Mouse (Mus musculus) liver, embryonic 16.5 days (tissue): ENCODE data around the gene Usp22. TPM values are rescaled to one million over a fixed set of nuclear protein-coding genes. Genes with fewer than 3 reads are reported as not detected.
A peak's percentile ranks its signal among the peaks of the same experiment; 100 is the strongest.
"Not testable (repeated sequence)": the region's sequence is repeated elsewhere in the genome, so short reads cannot be mapped to it uniquely, and the experiment has no call there.

Experiments
- ATAC-seq: fragments of 200-750 bp; cut with Nextera tagmentation; 2 replicates; pipeline ENCODE4 v1.8.0; 2017; ENCODE audit warnings: low read depth, mild to moderate bottlenecking, moderate number of reproducible peaks, moderate library complexity
- H3K27ac ChIP-seq: fragments of 300-500 bp; sonication (generic); 2 replicates; pipeline ENCODE4 v1.5.1; 2014; ENCODE audit warnings: mild to moderate bottlenecking, low read length
- H3K27me3 ChIP-seq: fragments of 300-500 bp; sonication (generic); 2 replicates; pipeline ENCODE4 v1.6.1; 2014; ENCODE audit warnings: low read depth, low read length, mixed read lengths; ENCODE audit not compliant: control insufficient read depth, insufficient read depth
- H3K36me3 ChIP-seq: fragments of 300-500 bp; sonication (generic); 2 replicates; pipeline ENCODE4 v1.6.1; 2014; ENCODE audit warnings: mild to moderate bottlenecking; ENCODE audit not compliant: control insufficient read depth, insufficient read depth
- H3K4me1 ChIP-seq: fragments of 300-500 bp; sonication (generic); 2 replicates; pipeline ENCODE4 v1.6.1; 2014; ENCODE audit warnings: low read depth, low read length, mixed read lengths; ENCODE audit not compliant: control insufficient read depth
- H3K4me2 ChIP-seq: fragments of 300-500 bp; sonication (generic); 2 replicates; pipeline ENCODE4 v1.6.1; 2014; ENCODE audit warnings: low read depth, low read length, mixed read lengths
- H3K4me3 ChIP-seq: fragments of 300-500 bp; sonication (generic); 2 replicates; pipeline ENCODE4 v1.5.1; 2014; ENCODE audit warnings: low read depth, mild to moderate bottlenecking, low read length
- H3K9ac ChIP-seq: fragments of 300-500 bp; sonication (generic); 2 replicates; pipeline ENCODE4 v1.6.1; 2014; ENCODE audit warnings: low read depth, low read length
- H3K9me3 ChIP-seq: fragments of 300-500 bp; sonication (generic); replicated peaks from 2 replicates; pipeline ENCODE4 v1.6.1; 2016; ENCODE audit warnings: low read length; ENCODE audit not compliant: control insufficient read depth
- WGBS: fragments of 180-500 bp; shearing (Covaris S2); extraction: QIAGEN DNeasy Blood & Tissue Kit; methylation state at CpG from one replicate; pipeline ENCODE4 v1.1.7; 2014; ENCODE audit not compliant: insufficient replicate concordance; 5-methylcytosine and 5-hydroxymethylcytosine counted together
- polyA plus RNA-seq: library from polyadenylated mRNA; unstranded; fragments of >200 nt; fragmentation: Nextera tagmentation; extraction: Ambion mirVana; gene quantifications from 2 replicates; pipeline ENCODE4 v1.2.1, GENCODE M21; 2015

Gene Usp22
- polyA plus RNA-seq, 1 experiment from 2014 or later, result 19.5 TPM

DNA sequence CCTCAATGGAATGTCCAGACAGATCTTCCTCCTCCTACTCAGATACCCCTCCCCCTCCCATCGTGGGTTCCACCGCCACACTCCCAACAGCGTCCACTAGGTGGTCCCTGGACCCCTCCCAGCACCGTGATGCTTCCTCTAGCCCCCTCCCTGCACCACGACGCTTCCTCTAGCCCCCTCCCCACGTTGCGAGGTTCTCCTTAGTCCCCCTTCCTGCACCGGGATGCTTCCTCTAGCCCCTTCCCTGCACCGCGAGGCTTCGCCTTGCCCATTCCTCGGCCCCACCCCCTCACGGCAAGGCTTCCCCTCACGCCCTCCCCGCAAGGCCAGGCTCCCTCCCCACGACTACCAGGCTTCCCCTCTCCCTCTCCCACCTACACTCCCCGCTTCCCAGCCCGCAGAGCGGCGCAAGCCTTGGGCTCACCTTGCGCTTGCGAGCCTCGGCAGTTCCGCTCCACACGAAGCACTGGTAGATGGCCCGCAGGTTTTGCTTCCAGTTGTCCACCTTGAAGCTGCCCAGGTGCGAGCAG, 499 bp downstream of the Usp22 start:
- Histone ChIP-seq H3K9me3 (no peaks in the 10 kb centered on the region), H3K36me3 (no peaks in the 10 kb centered on the region), H3K27me3 (no peaks in the 10 kb centered on the region), H3K4me1 (peaks cover 19% of the 10 kb centered on the region), H3K9ac (peak overlapping the region; percentile 96), H3K27ac (peak overlapping the region; percentile 85), H3K4me2 (peak overlapping the region; percentile 99), H3K4me3 (peak overlapping the region; percentile 83)
- WGBS, result 1% methylated on average over 28 of the region's 28 CpGs
- ATAC-seq, result no peak

GRCm38 (mm10) chr11:61173477-61173876, 1.4 kb downstream of the Usp22 start:
- WGBS, result 46% methylated on average over 15 of the region's 15 CpGs
- H3K36me3 ChIP-seq, H3K9me3 ChIP-seq, H3K4me3 ChIP-seq, H3K27me3 ChIP-seq, H3K27ac ChIP-seq, H3K9ac ChIP-seq, ATAC-seq: not testable (repeated sequence)
- H3K4me2 ChIP-seq, result peak overlapping the region; percentile 99; the same call in 1 of the 2 replicates
- H3K4me1 ChIP-seq, result peaks cover 19% of the 10 kb centered on the region

- Histone ChIP-seq H3K27ac (no peak overlapping the region), H3K9ac (no peak overlapping the region), H3K4me3 (no peak overlapping the region), H3K9me3 (no peaks in the 10 kb centered on the region), H3K27me3 (no peaks in the 10 kb centered on the region), H3K4me2 (no peak overlapping the region), H3K4me1 (peaks cover 13% of the 10 kb centered on the region), H3K36me3 (no peaks in the 10 kb centered on the region; the same call in 1 of the 2 replicates)
- 73% methylated on average over 5 of the region's 5 CpGs for WGBS
- ATAC-seq, result no peak
These were observed 4.7 kb downstream of the Usp22 start for GRCm38 (mm10) chr11:61170184-61170583.

DNA sequence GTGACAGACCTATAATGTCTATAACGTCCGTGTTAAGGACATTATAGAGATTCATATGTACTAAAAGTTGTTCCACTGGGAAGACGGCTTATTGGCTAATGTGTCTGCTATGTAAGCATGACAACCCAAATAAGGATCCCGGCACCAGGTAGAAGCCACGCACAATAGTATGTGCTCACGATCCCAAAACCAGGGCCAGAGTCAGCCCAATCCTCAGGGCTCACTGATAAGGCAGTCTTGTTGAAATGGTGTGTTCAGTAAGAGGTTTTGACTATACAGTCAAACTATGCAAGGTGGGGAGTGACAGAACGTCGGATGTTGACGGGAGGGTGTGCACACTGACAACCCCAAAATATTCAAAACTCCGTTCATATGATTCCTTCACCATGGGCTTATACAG, 10.0 kb downstream of the Usp22 start:
- Histone ChIP-seq H3K9me3 (no peaks in the 10 kb centered on the region), H3K36me3 (peaks cover 10% of the 10 kb centered on the region), H3K27ac (no peak overlapping the region), H3K4me2 (no peak overlapping the region), H3K4me1 (no peaks in the 10 kb centered on the region), H3K4me3 (no peak overlapping the region), H3K9ac (no peak overlapping the region), H3K27me3 (no peaks in the 10 kb centered on the region)
- no peak for ATAC-seq
- WGBS, result 79% methylated on average over 10 of the region's 10 CpGs

GRCm38 (mm10) chr11:61164366-61164765, 10.5 kb downstream of the Usp22 start:
- H3K4me3 ChIP-seq, result no peak overlapping the region
- 81% methylated on average over 6 of the region's 6 CpGs for WGBS
- H3K36me3 ChIP-seq, result peaks cover 10% of the 10 kb centered on the region

GRCm38 (mm10) chr11:61163341-61163740, 11.5 kb downstream of the Usp22 start:
- no peaks in the 10 kb centered on the region for H3K4me1 ChIP-seq
- no peak overlapping the region for H3K27ac ChIP-seq
- H3K9ac ChIP-seq, result no peak overlapping the region
- WGBS, result 65% methylated on average over 3 of the region's 3 CpGs
- peaks cover 13% of the 10 kb centered on the region for H3K36me3 ChIP-seq
- no peak overlapping the region for H3K4me3 ChIP-seq
- ATAC-seq, result no peak
- no peak overlapping the region for H3K4me2 ChIP-seq
- no peaks in the 10 kb centered on the region for H3K27me3 ChIP-seq
- no peaks in the 10 kb centered on the region for H3K9me3 ChIP-seq

More at GRCm38 (mm10) chr11:61164366-61164765, 10.5 kb downstream of the Usp22 start:
- no peak for ATAC-seq
- Histone ChIP-seq H3K27me3 (no peaks in the 10 kb centered on the region), H3K27ac (no peak overlapping the region), H3K4me2 (no peak overlapping the region), H3K9ac (no peak overlapping the region), H3K4me1 (no peaks in the 10 kb centered on the region), H3K9me3 (no peaks in the 10 kb centered on the region)

GRCm38 (mm10) chr11:61162776-61163175, 12.1 kb downstream of the Usp22 start:
- no peak overlapping the region for H3K9ac ChIP-seq
- no peak overlapping the region for H3K27ac ChIP-seq
- H3K4me1 ChIP-seq, result no peaks in the 10 kb centered on the region
- H3K4me2 ChIP-seq, result no peak overlapping the region
- H3K4me3 ChIP-seq, result no peak overlapping the region
- H3K36me3 ChIP-seq, result peaks cover 13% of the 10 kb centered on the region
- H3K9me3 ChIP-seq, result no peaks in the 10 kb centered on the region
- no peaks in the 10 kb centered on the region for H3K27me3 ChIP-seq
- WGBS, result 85% methylated on average over 14 of the region's 14 CpGs
- no peak for ATAC-seq

DNA sequence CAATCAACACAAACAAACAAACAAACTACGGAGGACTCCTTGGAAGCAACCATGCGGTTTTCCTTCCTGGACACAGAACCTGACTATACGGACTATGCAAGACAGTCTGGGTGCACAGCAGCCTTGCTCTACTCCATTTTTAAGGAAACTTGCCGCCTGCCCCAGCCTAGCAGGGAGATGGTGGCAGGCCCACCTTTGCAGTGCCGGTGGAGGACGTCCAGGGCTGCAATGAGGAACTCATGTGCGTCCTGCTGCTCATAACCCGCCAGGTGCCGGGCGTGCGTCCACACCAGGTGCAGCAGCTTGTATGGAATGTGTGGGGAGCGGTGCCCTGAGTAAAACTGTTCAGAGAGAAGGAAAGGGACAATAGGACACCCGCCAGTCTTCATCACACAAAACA, 13.7 kb downstream of the Usp22 start:
- Histone ChIP-seq H3K9me3 (no peaks in the 10 kb centered on the region), H3K4me1 (no peaks in the 10 kb centered on the region), H3K4me2 (no peak overlapping the region), H3K27me3 (no peaks in the 10 kb centered on the region), H3K9ac (no peak overlapping the region), H3K36me3 (peaks cover 13% of the 10 kb centered on the region; the same call in 1 of the 2 replicates), H3K27ac (no peak overlapping the region), H3K4me3 (no peak overlapping the region)
- ATAC-seq, result no peak
- WGBS, result 76% methylated on average over 13 of the region's 13 CpGs

GRCm38 (mm10) chr11:61159796-61160732, 14.8 kb downstream of the Usp22 start:
- WGBS, result 39% methylated on average over 11 of the region's 11 CpGs
- no peaks in the 10 kb centered on the region for H3K27me3 ChIP-seq
- H3K27ac ChIP-seq, result peak overlapping the region; percentile 15; the same call in 1 of the 2 replicates
- peaks cover 13% of the 10 kb centered on the region; the same call in 1 of the 2 replicates for H3K36me3 ChIP-seq
- H3K4me2 ChIP-seq, result no peak overlapping the region
- H3K4me1 ChIP-seq, result no peaks in the 10 kb centered on the region
- no peak for ATAC-seq
- H3K4me3 ChIP-seq, result no peak overlapping the region
- no peaks in the 10 kb centered on the region for H3K9me3 ChIP-seq
- H3K9ac ChIP-seq, result no peak overlapping the region
